Mouse (Mus musculus): ENCODE measurements at regions not wholly inside any gene's neighbourhood (a gene's known extent, or its start where the extent isn't known, plus 50 kb on each side); places are given as distances from the start of the nearest gene placed in this dataset.

- no peaks in the 10 kb centered on the region for H3K27me3 ChIP-seq
- no peaks in the 10 kb centered on the region for H3K9me3 ChIP-seq (replicated peaks)
- H3K9ac ChIP-seq, result no peak overlapping the region
- no peak overlapping the region for H3K4me2 ChIP-seq
- H3K4me1 ChIP-seq (replicated peaks), result no peaks in the 10 kb centered on the region
- no peak overlapping the region for H3K4me3 ChIP-seq
- WGBS, result 65% methylated on average over 4 of the region's 4 CpGs
- H3K36me3 ChIP-seq, result no peaks in the 10 kb centered on the region
- ATAC-seq (replicated peaks; ENCODE audit: insufficient number of reproducible peaks, insufficient read depth, low FRiP score, low read depth), result no peak
- no peak overlapping the region for H3K27ac ChIP-seq
Observed at GRCm38 (mm10) chr13:5306688-5307087, 554.6 kb upstream of the Klf6 start.

GRCm38 (mm10) chr13:5313297-5313696 lies 548.0 kb upstream of the Klf6 start:
- no peak for ATAC-seq (replicated peaks; ENCODE audit: insufficient number of reproducible peaks, insufficient read depth, low FRiP score, low read depth)
- Histone ChIP-seq H3K36me3 (no peaks in the 10 kb centered on the region), H3K4me1 (replicated peaks) (no peaks in the 10 kb centered on the region; the same call in 1 of the 2 replicates), H3K9me3 (replicated peaks) (no peaks in the 10 kb centered on the region), H3K9ac (no peak overlapping the region), H3K27me3 (no peaks in the 10 kb centered on the region), H3K4me3 (no peak overlapping the region), H3K4me2 (no peak overlapping the region), H3K27ac (0 out of 2 replicates have a peak overlapping the region, but pooled peaks have one; percentile 2)
- 57% methylated on average over 2 of the region's 2 CpGs for WGBS

GRCm38 (mm10) chr13:5315011-5315410 lies 546.3 kb upstream of the Klf6 start:
- no peak for ATAC-seq (replicated peaks; ENCODE audit: insufficient number of reproducible peaks, insufficient read depth, low FRiP score, low read depth)

GRCm38 (mm10) chr13:5317941-5318856 lies 543.1 kb upstream of the Klf6 start:
- ATAC-seq (replicated peaks; ENCODE audit: insufficient number of reproducible peaks, insufficient read depth, low FRiP score, low read depth), result no peak
- H3K4me2 ChIP-seq, result no peak overlapping the region
- no peaks in the 10 kb centered on the region for H3K36me3 ChIP-seq
- H3K27ac ChIP-seq, result no peak overlapping the region
- no peak overlapping the region for H3K9ac ChIP-seq
- H3K4me3 ChIP-seq, result no peak overlapping the region
- no peaks in the 10 kb centered on the region for H3K27me3 ChIP-seq
- no peaks in the 10 kb centered on the region for H3K9me3 ChIP-seq (replicated peaks)
- H3K4me1 ChIP-seq (replicated peaks), result no peaks in the 10 kb centered on the region; the same call in 1 of the 2 replicates
- 64% methylated on average over 5 of the region's 5 CpGs for WGBS

More at GRCm38 (mm10) chr13:5315011-5315410, 546.3 kb upstream of the Klf6 start:
- no peak overlapping the region for H3K4me2 ChIP-seq
- no peak overlapping the region for H3K27ac ChIP-seq
- no peaks in the 10 kb centered on the region for H3K36me3 ChIP-seq
- no peak overlapping the region for H3K9ac ChIP-seq
- no peaks in the 10 kb centered on the region for H3K9me3 ChIP-seq (replicated peaks)
- WGBS, result 34% methylated on average over 1 of the region's 1 CpGs
- no peak overlapping the region for H3K4me3 ChIP-seq
- H3K4me1 ChIP-seq (replicated peaks), result no peaks in the 10 kb centered on the region; the same call in 1 of the 2 replicates
- H3K27me3 ChIP-seq, result no peaks in the 10 kb centered on the region

GRCm38 (mm10) chr13:5345712-5346111 lies 515.6 kb upstream of the Klf6 start:
- Histone ChIP-seq H3K9ac (no peak overlapping the region), H3K4me1 (replicated peaks) (peaks cover 13% of the 10 kb centered on the region; the same call in 1 of the 2 replicates), H3K9me3 (replicated peaks) (no peaks in the 10 kb centered on the region), H3K27me3 (no peaks in the 10 kb centered on the region), H3K4me2 (no peak overlapping the region), H3K27ac (no peak overlapping the region), H3K4me3 (no peak overlapping the region), H3K36me3 (no peaks in the 10 kb centered on the region)
- WGBS, result 25% methylated on average over 4 of the region's 4 CpGs
- no peak for ATAC-seq (replicated peaks; ENCODE audit: insufficient number of reproducible peaks, insufficient read depth, low FRiP score, low read depth)

GRCm38 (mm10) chr13:5347503-5348469 lies 513.5 kb upstream of the Klf6 start:
- no peaks in the 10 kb centered on the region for H3K36me3 ChIP-seq
- 55% methylated on average over 6 of the region's 6 CpGs for whole genome bisulfite sequencing
- no peak overlapping the region for H3K9ac ChIP-seq
- H3K4me2 ChIP-seq, result no peak overlapping the region
- H3K4me1 ChIP-seq (replicated peaks), result peaks cover 13% of the 10 kb centered on the region; the same call in 1 of the 2 replicates
- no peak for ATAC-seq (replicated peaks; ENCODE audit: insufficient number of reproducible peaks, insufficient read depth, low FRiP score, low read depth)
- H3K9me3 ChIP-seq (replicated peaks), result no peaks in the 10 kb centered on the region
- H3K27ac ChIP-seq, result 0 out of 2 replicates have a peak overlapping the region, but pooled peaks have one; percentile 12
- H3K27me3 ChIP-seq, result no peaks in the 10 kb centered on the region
- H3K4me3 ChIP-seq, result no peak overlapping the region

GRCm38 (mm10) chr13:5367058-5367797 lies 494.1 kb upstream of the Klf6 start:
- Histone ChIP-seq H3K4me1 (replicated peaks) (no peaks in the 10 kb centered on the region), H3K4me2 (no peak overlapping the region), H3K9me3 (replicated peaks) (no peaks in the 10 kb centered on the region), H3K27ac (no peak overlapping the region), H3K9ac (no peak overlapping the region), H3K27me3 (no peaks in the 10 kb centered on the region), H3K36me3 (no peaks in the 10 kb centered on the region), H3K4me3 (no peak overlapping the region)
- no peak for ATAC-seq (replicated peaks; ENCODE audit: insufficient number of reproducible peaks, insufficient read depth, low FRiP score, low read depth)
- WGBS, result 85% methylated on average over 7 of the region's 7 CpGs

- Histone ChIP-seq H3K4me2 (no peak overlapping the region), H3K9ac (no peak overlapping the region), H3K4me3 (no peak overlapping the region), H3K27ac (0 out of 2 replicates have a peak overlapping the region, but pooled peaks have one; percentile 9), H3K9me3 (replicated peaks) (no peaks in the 10 kb centered on the region), H3K36me3 (no peaks in the 10 kb centered on the region), H3K4me1 (replicated peaks) (no peaks in the 10 kb centered on the region), H3K27me3 (no peaks in the 10 kb centered on the region)
- no peak for ATAC-seq (replicated peaks; ENCODE audit: insufficient number of reproducible peaks, insufficient read depth, low FRiP score, low read depth)
- whole genome bisulfite sequencing, result 30% methylated on average over 8 of the region's 8 CpGs
Observed at GRCm38 (mm10) chr13:5370007-5370406, 491.3 kb upstream of the Klf6 start.

GRCm38 (mm10) chr13:5373191-5373590 lies 488.1 kb upstream of the Klf6 start:
- Histone ChIP-seq H3K9ac (no peak overlapping the region), H3K9me3 (replicated peaks) (no peaks in the 10 kb centered on the region), H3K36me3 (no peaks in the 10 kb centered on the region), H3K27me3 (no peaks in the 10 kb centered on the region), H3K4me3 (no peak overlapping the region), H3K4me1 (replicated peaks) (no peaks in the 10 kb centered on the region), H3K27ac (no peak overlapping the region), H3K4me2 (no peak overlapping the region)
- no peak for ATAC-seq (replicated peaks; ENCODE audit: insufficient number of reproducible peaks, insufficient read depth, low FRiP score, low read depth)

GRCm38 (mm10) chr13:5408226-5408804 lies 453.0 kb upstream of the Klf6 start:
- no peak overlapping the region for H3K4me2 ChIP-seq
- H3K36me3 ChIP-seq, result no peaks in the 10 kb centered on the region
- WGBS, result 82% methylated on average over 4 of the region's 4 CpGs
- H3K9me3 ChIP-seq (replicated peaks), result no peaks in the 10 kb centered on the region
- H3K4me3 ChIP-seq, result no peak overlapping the region
- no peak for ATAC-seq (replicated peaks; ENCODE audit: insufficient number of reproducible peaks, insufficient read depth, low FRiP score, low read depth)
- H3K9ac ChIP-seq, result no peak overlapping the region
- no peaks in the 10 kb centered on the region for H3K27me3 ChIP-seq
- no peaks in the 10 kb centered on the region for H3K4me1 ChIP-seq (replicated peaks)
- no peak overlapping the region for H3K27ac ChIP-seq

Data from heart, embryonic 15.5 days (tissue).